ENCODE assay signal across 31 mouse cellular contexts in the genomic region with DNA sequence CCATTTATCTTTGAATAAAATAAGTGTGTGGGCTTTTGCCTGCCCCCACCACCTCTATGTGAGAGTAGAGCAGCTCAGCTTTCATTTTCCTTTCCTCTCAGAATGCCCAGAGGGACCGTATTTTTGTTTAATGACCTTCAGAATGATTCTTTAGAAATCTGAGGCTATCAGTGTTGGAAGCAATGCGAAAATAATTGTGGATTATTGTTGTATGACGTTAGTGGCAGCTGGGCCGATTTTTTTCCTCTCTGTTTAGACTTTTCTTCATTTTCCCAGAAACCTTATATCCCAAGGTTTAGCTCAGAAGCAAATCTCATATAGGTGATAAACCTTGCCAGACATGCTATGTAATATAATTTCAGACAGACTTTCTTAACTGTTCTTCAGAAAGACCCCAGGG. TPM values are rescaled to one million over a fixed set of nuclear protein-coding genes. Genes with fewer than 3 reads are reported as not detected.
"Had no signal": no experiment of that assay in that cellular context is flagged by ENCODE, and none has a peak within 500 bp of the region (broad histone marks: within the 10 kb centered on the region; RNA-seq: fewer than 3 reads in every experiment).

No protein-coding gene starts in this region.

- H3K36me3 ChIP-seq: liver, embryonic 12.5 days; liver, embryonic 15.5 days; lung, embryonic 15.5 days had no signal

- H3K27ac ChIP-seq: liver, embryonic 12.5 days; liver, embryonic 15.5 days; lung, embryonic 15.5 days; stomach, postnatal 0 days had no signal

- ATAC-seq: intestine, embryonic 16.5 days; liver, embryonic 12.5 days had no signal

- H3K4me1 ChIP-seq: liver, embryonic 12.5 days; liver, embryonic 15.5 days; lung, embryonic 15.5 days; megakaryocyte, embryonic 14.5 days had no signal

- H3K9ac ChIP-seq: liver, embryonic 12.5 days; liver, embryonic 15.5 days; lung, embryonic 15.5 days had no signal

- H3K27me3 ChIP-seq: liver, embryonic 12.5 days; liver, embryonic 15.5 days; lung, embryonic 15.5 days; megakaryocyte, embryonic 14.5 days had no signal

- H3K9me3 ChIP-seq: liver, embryonic 12.5 days; liver, embryonic 15.5 days; lung, embryonic 15.5 days; megakaryocyte, embryonic 14.5 days had no signal

- DNase-seq: kidney, adult 18-20 months; kidney, postnatal 10 days; kidney, postnatal 36 days; left cerebral cortex, postnatal 4 days; liver; lung, adult 18-20 months; lung, postnatal 10 days; lung, postnatal 36 days; midbrain, embryonic 14.5 days; right cerebral cortex, adult 18-20 months; right cerebral cortex, postnatal 14 days; right cerebral cortex, postnatal 4 days; thymus, adult 2 months; thymus, postnatal 14 days; thymus, postnatal 4 days had no signal

- H3K4me3 ChIP-seq: liver, embryonic 12.5 days; liver, embryonic 15.5 days; lung, embryonic 15.5 days; megakaryocyte, embryonic 14.5 days had no signal

- H3K4me2 ChIP-seq: liver, embryonic 12.5 days; liver, embryonic 15.5 days; lung, embryonic 15.5 days; midbrain, embryonic 11.5 days had no signal

RNA-seq across cellular contexts. Expression of gene Tex13a, which starts 25.2 kb away (rescaled TPM):
- total RNA-seq: layer of hippocampus, adult 8-10 months; layer of hippocampus, postnatal 10 days; left cerebral cortex, adult 8-10 months; left cerebral cortex, postnatal 14 days; left cerebral cortex, postnatal 4 days; midbrain, postnatal 0 days had no signal
- polyA plus RNA-seq: intestine, embryonic 16.5 days; kidney, embryonic 14.5 days; liver, embryonic 12.5 days; liver, embryonic 15.5 days; lung, embryonic 15.5 days; midbrain, embryonic 11.5 days; midbrain, embryonic 14.5 days; midbrain, postnatal 0 days; neural tube, embryonic 11.5 days; neural tube, embryonic 14.5 days; stomach, embryonic 14.5 days; stomach, postnatal 0 days; thymus, adult 2 months had no signal
